18 mouse cellular contexts compared by ENCODE assay signal in the genomic region with DNA sequence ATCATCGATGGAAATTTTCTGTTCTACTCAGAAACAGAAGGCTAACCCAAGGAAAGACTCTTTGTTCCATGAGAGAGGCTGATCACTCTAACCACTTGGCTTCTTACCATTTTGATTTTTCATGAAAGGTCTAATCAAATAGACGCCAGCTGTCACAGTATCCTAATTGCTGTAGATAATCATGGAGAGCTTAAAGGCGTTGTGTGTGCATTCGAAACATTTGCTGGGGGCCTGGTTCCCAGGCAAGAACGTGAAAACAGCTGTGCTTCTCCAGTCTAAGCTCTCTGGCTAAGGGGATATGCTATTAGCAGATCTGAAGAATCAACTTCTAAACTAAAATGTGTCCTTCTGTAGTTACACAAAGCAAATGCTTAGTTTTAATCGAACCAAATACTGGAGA.
"Had no signal": no experiment of that assay in that cellular context is flagged by ENCODE, and none has a peak within 500 bp of the region (broad histone marks: within the 10 kb centered on the region; RNA-seq: fewer than 3 reads in every experiment).

No protein-coding gene starts in this region.

- H3K4me3 ChIP-seq: liver, embryonic 15.5 days; lung, embryonic 15.5 days; megakaryocyte, embryonic 14.5 days; midbrain, embryonic 12.5 days; midbrain, embryonic 15.5 days; neural tube, embryonic 12.5 days; stomach, embryonic 15.5 days had no signal

- H3K4me1 ChIP-seq: liver, embryonic 15.5 days; lung, embryonic 15.5 days; midbrain, embryonic 12.5 days; midbrain, embryonic 15.5 days; neural tube, embryonic 12.5 days; stomach, embryonic 15.5 days had no signal

- H3K27me3 ChIP-seq: liver, embryonic 15.5 days; lung, embryonic 15.5 days; megakaryocyte, embryonic 14.5 days; midbrain, embryonic 12.5 days; midbrain, embryonic 15.5 days; neural tube, embryonic 12.5 days; stomach, embryonic 15.5 days had no signal

- ATAC-seq: liver, postnatal 0 days; lung, postnatal 0 days; midbrain, embryonic 15.5 days had no signal

- H3K4me2 ChIP-seq: liver, embryonic 15.5 days; lung, embryonic 15.5 days; midbrain, embryonic 12.5 days; midbrain, embryonic 15.5 days; neural tube, embryonic 12.5 days; stomach, embryonic 15.5 days had no signal

- H3K9ac ChIP-seq: liver, embryonic 15.5 days; liver, postnatal 0 days; lung, embryonic 15.5 days; midbrain, embryonic 12.5 days; midbrain, embryonic 15.5 days; neural tube, embryonic 12.5 days; stomach, embryonic 15.5 days had no signal

- H3K27ac ChIP-seq: liver, embryonic 15.5 days; lung, embryonic 15.5 days; macrophage; midbrain, embryonic 12.5 days; midbrain, embryonic 15.5 days; neural tube, embryonic 12.5 days; stomach, embryonic 15.5 days; stomach, postnatal 0 days had no signal

- H3K9me3 ChIP-seq: liver, embryonic 15.5 days; lung, embryonic 15.5 days; megakaryocyte, embryonic 14.5 days; midbrain, embryonic 12.5 days; midbrain, embryonic 15.5 days; neural tube, embryonic 12.5 days; stomach, embryonic 15.5 days had no signal

- DNase-seq: liver, postnatal 0 days; lung, adult 2 months; lung, postnatal 14 days; lung, postnatal 36 days; right cerebral cortex, postnatal 14 days; thymus, adult 2 months; thymus, postnatal 25 days; thymus, postnatal 4 days had no signal

- H3K36me3 ChIP-seq: liver, embryonic 15.5 days; lung, embryonic 15.5 days; midbrain, embryonic 12.5 days; midbrain, embryonic 15.5 days; neural tube, embryonic 12.5 days; stomach, embryonic 15.5 days had no signal
